ENCODE assay signal across 15 mouse cellular contexts in genomic region chr19:10426312-10426711, GRCm38 (mm10). TPM values are rescaled to one million over a fixed set of nuclear protein-coding genes. Genes with fewer than 3 reads are reported as not detected.
A peak's percentile ranks its signal among the peaks of the same experiment; 100 is the strongest.
DNase-seq lines count a peak whose midpoint lies in the region; ATAC-seq and TF ChIP-seq lines count a peak whose summit lies in the region.
"Had no signal": no experiment of that assay in that cellular context is flagged by ENCODE, and none has a peak within 500 bp of the region (broad histone marks: within the 10 kb centered on the region; RNA-seq: fewer than 3 reads in every experiment).

No protein-coding gene starts in this region.

- no peak for TF ChIP-seq POLR2A in kidney, adult 2 months (IDR thresholded peaks at IDR 0.05; ENCODE audit: low read depth, low read length)

- H3K4me1 ChIP-seq in kidney, embryonic 16.5 days (ENCODE audit: insufficient read depth, low read length), result peaks cover 72% of the 10 kb centered on the region
- no peaks in the 10 kb centered on the region for H3K4me1 ChIP-seq in kidney, adult 2 months (ENCODE audit: control insufficient read depth, insufficient read depth, low read length)
- H3K4me1 ChIP-seq in E14TG2a.4 (replicated peaks; ENCODE audit: low read depth, low read length), result peaks cover 33% of the 10 kb centered on the region
- peaks cover 28% of the 10 kb centered on the region for H3K4me1 ChIP-seq in limb, embryonic 11.5 days (ENCODE audit: control insufficient read depth, insufficient read depth, low read length)

- peak overlapping the region; percentile 15; the same call in 1 of the 2 replicates for H3K4me3 ChIP-seq in kidney, embryonic 16.5 days (ENCODE audit: low read length)
- H3K4me3 ChIP-seq in kidney, adult 2 months (ENCODE audit: insufficient read depth, low read depth, low read length), result no peak overlapping the region
- H3K4me3 ChIP-seq in E14TG2a.4 (replicated peaks; ENCODE audit: low read length), result 0 out of 2 replicates have a peak overlapping the region, but pooled peaks have one; percentile 29
- H3K4me3 ChIP-seq in limb, embryonic 11.5 days (ENCODE audit: low read depth, low read length), result no peak overlapping the region
- H3K4me3 ChIP-seq: erythroblast, embryonic 14.5 days; heart, embryonic 15.5 days had no signal

- no peak for TF ChIP-seq CTCF in kidney, adult 2 months (conservative IDR thresholded peaks at IDR 0.05; ENCODE audit: insufficient read depth, insufficient read length, low read depth, low read length)
- no peak for TF ChIP-seq CTCF in E14TG2a.4 (conservative IDR thresholded peaks at IDR 0.05; ENCODE audit: low read length)

- H3K9me3 ChIP-seq in kidney, embryonic 16.5 days (ENCODE audit: low read length), result no peaks in the 10 kb centered on the region
- H3K9me3 ChIP-seq in E14TG2a.4 (ENCODE audit: low read length), result peaks cover 12% of the 10 kb centered on the region
- no peaks in the 10 kb centered on the region for H3K9me3 ChIP-seq in limb, embryonic 11.5 days (ENCODE audit: control insufficient read depth, low read length)
- H3K9me3 ChIP-seq: heart, embryonic 15.5 days had no signal

- ATAC-seq in kidney, embryonic 16.5 days (ENCODE audit: low FRiP score, low TSS enrichment), result no peak
- no peak for ATAC-seq in limb, embryonic 11.5 days (ENCODE audit: insufficient number of reproducible peaks, low FRiP score, low TSS enrichment, low read depth)
- no peak for ATAC-seq in monocyte, adult 5-6 weeks (replicated peaks; ENCODE audit: insufficient number of reproducible peaks, low FRiP score, low TSS enrichment, poor library complexity, severe bottlenecking)

- DNase-seq in cerebellum, adult 11 months, result peak; percentile 17
- DNase-seq in cerebellum, postnatal 25 days, result no peak
- DNase-seq in kidney, adult 2 months, result no peak
- DNase-seq in limb, embryonic 11.5 days (ENCODE audit: low spot score), result no peak
- DNase-seq in spleen, postnatal 36 days (ENCODE audit: low spot score in 2 of 2), result no peak
- DNase-seq: adrenal gland, postnatal 36 days; kidney, adult 9 months; lung, adult 2 months had no signal

- peaks cover 10% of the 10 kb centered on the region; the same call in 1 of the 2 replicates for H3K27me3 ChIP-seq in kidney, embryonic 16.5 days (ENCODE audit: insufficient read depth, low read length)
- H3K27me3 ChIP-seq in kidney, adult 2 months (replicated peaks; ENCODE audit: control insufficient read depth, insufficient read depth, low read length), result no peaks in the 10 kb centered on the region; the same call in 1 of the 2 replicates
- H3K27me3 ChIP-seq in E14TG2a.4 (ENCODE audit: insufficient read depth, low read length), result peaks cover 59% of the 10 kb centered on the region
- peaks cover 5% of the 10 kb centered on the region; the same call in 1 of the 2 replicates for H3K27me3 ChIP-seq in limb, embryonic 11.5 days (ENCODE audit: control insufficient read depth, insufficient read depth, low read length)

- H3K36me3 ChIP-seq in kidney, embryonic 16.5 days (ENCODE audit: insufficient read depth, low read length), result no peaks in the 10 kb centered on the region
- H3K36me3 ChIP-seq in kidney, adult 2 months (ENCODE audit: control insufficient read depth, insufficient read depth, low read length), result no peaks in the 10 kb centered on the region
- H3K36me3 ChIP-seq in E14TG2a.4 (ENCODE audit: insufficient read depth, low read length), result peaks cover 10% of the 10 kb centered on the region
- no peaks in the 10 kb centered on the region for H3K36me3 ChIP-seq in limb, embryonic 11.5 days (ENCODE audit: control insufficient read depth, insufficient read depth, low read length)
- H3K36me3 ChIP-seq: heart, embryonic 15.5 days had no signal

- WGBS in kidney, embryonic 16.5 days, result 17% methylated on average over 25 of the region's 25 CpGs
- 36% methylated on average over 25 of the region's 25 CpGs for WGBS in kidney, adult 2 months
- WGBS in limb, embryonic 11.5 days, result 15% methylated on average over 25 of the region's 25 CpGs

- H3K9ac ChIP-seq in kidney, embryonic 16.5 days (replicated peaks; ENCODE audit: low read length), result peak overlapping the region; percentile 61
- no peak overlapping the region for H3K9ac ChIP-seq in limb, embryonic 11.5 days (ENCODE audit: low read length)
- H3K9ac ChIP-seq: heart, embryonic 15.5 days had no signal

- H3K27ac ChIP-seq in kidney, embryonic 16.5 days (ENCODE audit: low read length), result no peak overlapping the region; the same call in 1 of the 2 replicates
- H3K27ac ChIP-seq in kidney, adult 2 months (ENCODE audit: insufficient read depth, low read depth, low read length), result no peak overlapping the region
- H3K27ac ChIP-seq in limb, embryonic 11.5 days (replicated peaks; ENCODE audit: low read depth, low read length), result no peak overlapping the region
- H3K27ac ChIP-seq: heart, embryonic 15.5 days; stomach, postnatal 0 days had no signal

- H3K4me2 ChIP-seq in kidney, embryonic 16.5 days (replicated peaks; ENCODE audit: low read depth, low read length), result peak overlapping the region; percentile 41
- H3K4me2 ChIP-seq in limb, embryonic 11.5 days (ENCODE audit: low read depth, severe bottlenecking), result peak overlapping the region; percentile 25; the same call in 1 of the 2 replicates
- H3K4me2 ChIP-seq: heart, embryonic 15.5 days had no signal

RNA-seq across cellular contexts. Expression of gene Lrrc10b, which starts 31.0 kb away (rescaled TPM):
- polyA plus RNA-seq in kidney, embryonic 16.5 days (2015; fragmentation: Nextera tagmentation; extraction: Ambion mirVana), result 0.13 and 0.89 TPM in 2 replicates
- 0.39 and 0.94 TPM in 2 replicates for polyA plus RNA-seq in kidney, adult 2 months (2012; rRNA removed)
- 0.09 TPM in 1 of 2 replicates, not detected in the other for polyA plus RNA-seq in limb, embryonic 11.5 days (2014; fragmentation: Nextera tagmentation; extraction: Ambion mirVana)
- 0.21 to 0.29 TPM in 2 of 3 replicates, not detected in the other for total RNA-seq in monocyte, adult 5-6 weeks (2017)
- total RNA-seq: megakaryocyte, adult 5-6 weeks had no signal
- polyA plus RNA-seq: erythroblast, embryonic 14.5 days had no signal

RNA-seq across cellular contexts. Expression of gene Syt7, which starts 37.4 kb away (rescaled TPM):
- polyA plus RNA-seq in kidney, embryonic 16.5 days (2015; fragmentation: Nextera tagmentation; extraction: Ambion mirVana), result 0.96 and 1.6 TPM in 2 replicates
- 4.0 and 4.6 TPM in 2 replicates for polyA plus RNA-seq in kidney, adult 2 months (2012; rRNA removed)
- 0.45 and 0.55 TPM in 2 replicates for polyA plus RNA-seq in limb, embryonic 11.5 days (2014; fragmentation: Nextera tagmentation; extraction: Ambion mirVana)
- not detected in 3 replicates for total RNA-seq in monocyte, adult 5-6 weeks (2017)
- total RNA-seq: megakaryocyte, adult 5-6 weeks had no signal
- polyA plus RNA-seq: erythroblast, embryonic 14.5 days had no signal

RNA-seq across cellular contexts. Expression of gene Ppp1r32, which starts 56.4 kb away (rescaled TPM):
- polyA plus RNA-seq in kidney, embryonic 16.5 days (2015; fragmentation: Nextera tagmentation; extraction: Ambion mirVana), result 0.13 TPM in 1 of 2 replicates, not detected in the other
- polyA plus RNA-seq in kidney, adult 2 months (2012; rRNA removed), result 0.37 and 0.66 TPM in 2 replicates
- 0.16 TPM in 1 of 2 replicates, not detected in the other for polyA plus RNA-seq in limb, embryonic 11.5 days (2014; fragmentation: Nextera tagmentation; extraction: Ambion mirVana)
- total RNA-seq in monocyte, adult 5-6 weeks (2017), result 0.67 TPM in 1 of 3 replicates, not detected in the others
- polyA plus RNA-seq: heart, embryonic 15.5 days had no signal

Comparison
In these comparisons a context has a peak if more than half of its experiments do, and no peak if none do; other contexts are left out.
1. H3K4me3 ChIP-seq: peak in kidney, embryonic 16.5 days (single experiment) and E14TG2a.4 (single experiment); none in kidney, adult 2 months (single experiment) and limb, embryonic 11.5 days (single experiment).